Mouse (Mus musculus): ENCODE measurements at regions not wholly inside any gene's neighbourhood (a gene's known extent, or its start where the extent isn't known, plus 50 kb on each side); places are given as distances from the start of the nearest gene placed in this dataset.
"Not testable (repeated sequence)": the region's sequence is repeated elsewhere in the genome, so short reads cannot be mapped to it uniquely, and the experiment has no call there.

- no peak for DNase-seq (ENCODE audit: low read depth)
Observed at GRCm38 (mm10) chr10:119099092-119099792, 140.6 kb downstream of the Cand1 start.

- DNase-seq (ENCODE audit: low read depth): no peak
Observed at GRCm38 (mm10) chr10:119094166-119094565, 145.7 kb downstream of the Cand1 start.

GRCm38 (mm10) chr10:119087886-119088285, 152.0 kb downstream of the Cand1 start:
- DNase-seq (ENCODE audit: low read depth): no peak

GRCm38 (mm10) chr10:119087071-119087665, 152.7 kb downstream of the Cand1 start:
- no peak for DNase-seq (ENCODE audit: low read depth)

- DNase-seq (ENCODE audit: low read depth): no peak
Observed at GRCm38 (mm10) chr10:119086450-119086849, 153.4 kb downstream of the Cand1 start.

- DNase-seq (ENCODE audit: low read depth): no peak
Observed at GRCm38 (mm10) chr10:119083431-119083830, 156.4 kb downstream of the Cand1 start.

- no peak for DNase-seq (ENCODE audit: low read depth)
Observed at GRCm38 (mm10) chr10:119082861-119083260, 157.0 kb downstream of the Cand1 start.

GRCm38 (mm10) chr10:119081766-119082165, 158.1 kb downstream of the Cand1 start:
- not testable (repeated sequence) for DNase-seq (ENCODE audit: low read depth)

- DNase-seq (ENCODE audit: low read depth): no peak
Observed at GRCm38 (mm10) chr10:119076100-119076566, 163.7 kb downstream of the Cand1 start.

- no peak for DNase-seq (ENCODE audit: low read depth)
Observed at GRCm38 (mm10) chr10:119074887-119075286, 165.0 kb downstream of the Cand1 start.

- DNase-seq (ENCODE audit: low read depth): no peak
Observed at GRCm38 (mm10) chr10:119073991-119074390, 165.9 kb downstream of the Cand1 start.

- DNase-seq (ENCODE audit: low read depth): no peak
Observed at GRCm38 (mm10) chr10:119069410-119069809, 170.4 kb downstream of the Cand1 start.

GRCm38 (mm10) chr10:119067838-119068237, 172.0 kb downstream of the Cand1 start:
- no peak for DNase-seq (ENCODE audit: low read depth)

GRCm38 (mm10) chr10:119067366-119067765, 172.5 kb downstream of the Cand1 start:
- no peak for DNase-seq (ENCODE audit: low read depth)

- peak; percentile 88 for DNase-seq (ENCODE audit: low read depth)
Observed at GRCm38 (mm10) chr10:119065974-119066373, 173.9 kb downstream of the Cand1 start.

- DNase-seq (ENCODE audit: low read depth): peak; percentile 31
Observed at GRCm38 (mm10) chr10:119065133-119065817, 174.6 kb downstream of the Cand1 start.

- no peak for DNase-seq (ENCODE audit: low read depth)
Observed at GRCm38 (mm10) chr10:119064218-119064617, 175.6 kb downstream of the Cand1 start.

- DNase-seq (ENCODE audit: low read depth): no peak
Observed at GRCm38 (mm10) chr10:119063209-119063699, 176.6 kb downstream of the Cand1 start.

GRCm38 (mm10) chr10:119061958-119062599, 177.8 kb downstream of the Cand1 start:
- no peak for DNase-seq (ENCODE audit: low read depth)

GRCm38 (mm10) chr10:119061349-119061850, 178.5 kb downstream of the Cand1 start:
- no peak for DNase-seq (ENCODE audit: low read depth)

- no peak for DNase-seq (ENCODE audit: low read depth)
Observed at GRCm38 (mm10) chr10:119058493-119059020, 181.3 kb downstream of the Cand1 start.
